Mouse (Mus musculus) layer of hippocampus, postnatal 10 days (tissue): ENCODE measurements around the gene Kcng4. TPM values are rescaled to one million over a fixed set of nuclear protein-coding genes. Genes with fewer than 3 reads are reported as not detected.

Source experiments
- DNase-seq, 2 experiments: peaks; one replicate each; pipeline ENCODE4 v3.0.0; 2021; ENCODE audit warnings: low spot score in 2 of 2
- total RNA-seq, 2 experiments: library from RNA; stranded (reverse); gene quantifications; 2 replicates each; pipeline ENCODE4 v1.2.3; 2021

Kcng4 gene
- total RNA-seq, 2 experiments from 2014 or later = 0.91 to 1.1 TPM

DNA sequence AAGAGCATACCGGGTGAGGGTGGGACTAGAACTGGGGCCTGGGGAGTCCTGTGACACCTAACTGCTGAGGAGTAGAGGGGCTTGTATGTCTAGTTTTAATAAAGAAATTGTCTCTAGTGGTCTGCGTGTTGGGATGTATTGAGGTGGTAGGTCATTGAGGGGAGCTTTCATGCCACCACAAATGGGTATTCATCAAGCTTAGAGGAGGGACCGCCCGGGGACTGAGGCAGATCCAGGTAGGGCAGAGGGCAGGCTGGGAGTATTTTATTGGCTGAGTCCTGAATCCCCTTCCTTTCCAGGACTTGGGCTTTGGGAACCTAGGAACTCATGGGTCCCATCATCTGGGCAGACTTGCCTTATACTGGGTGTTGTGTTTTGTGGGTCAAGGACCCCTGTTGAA, 18.7 kb downstream of the Kcng4 start:
- no peak for DNase-seq

DNA sequence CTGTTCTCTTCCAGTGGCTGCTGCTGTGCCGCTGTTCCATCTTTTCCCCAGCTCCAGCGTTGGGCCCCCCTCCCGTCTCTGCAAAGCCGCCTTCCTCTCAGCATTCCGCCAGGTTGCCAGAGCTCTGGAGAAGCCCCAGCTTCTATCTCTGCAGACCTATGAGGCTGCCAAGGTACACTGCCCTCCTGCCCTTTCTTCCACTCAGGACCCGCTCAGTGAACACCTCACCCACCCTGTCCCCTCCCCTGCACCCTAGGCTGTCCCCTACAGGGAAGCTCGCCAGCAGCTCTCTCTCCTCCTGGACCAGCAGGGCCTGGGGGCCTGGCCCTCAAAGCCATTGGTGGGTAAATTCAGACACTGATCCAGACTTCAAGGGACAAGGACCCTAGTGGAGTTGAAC, 19.1 kb downstream of the Kcng4 start:
- no peak for DNase-seq

DNA sequence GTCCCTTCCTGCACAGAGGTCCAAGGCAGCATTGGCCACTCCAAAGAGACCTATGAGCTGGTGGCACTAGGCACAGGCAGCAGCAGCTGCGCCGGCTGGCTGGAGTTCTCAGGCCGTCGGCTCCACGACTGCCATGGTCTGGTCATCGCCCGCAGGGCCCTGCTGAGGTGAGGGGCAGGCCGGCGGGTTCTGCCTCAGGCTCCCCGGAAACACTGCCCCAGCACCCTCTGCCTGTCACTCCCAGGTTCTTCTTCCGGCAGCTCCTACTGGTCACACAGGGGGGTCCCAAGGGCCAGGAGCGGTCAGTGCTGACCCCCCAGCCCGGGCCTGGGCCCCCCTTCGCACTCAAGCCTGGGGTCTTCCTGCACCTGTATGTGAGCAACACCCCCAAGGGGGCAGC, 20.4 kb downstream of the Kcng4 start:
- DNase-seq = no peak

DNA sequence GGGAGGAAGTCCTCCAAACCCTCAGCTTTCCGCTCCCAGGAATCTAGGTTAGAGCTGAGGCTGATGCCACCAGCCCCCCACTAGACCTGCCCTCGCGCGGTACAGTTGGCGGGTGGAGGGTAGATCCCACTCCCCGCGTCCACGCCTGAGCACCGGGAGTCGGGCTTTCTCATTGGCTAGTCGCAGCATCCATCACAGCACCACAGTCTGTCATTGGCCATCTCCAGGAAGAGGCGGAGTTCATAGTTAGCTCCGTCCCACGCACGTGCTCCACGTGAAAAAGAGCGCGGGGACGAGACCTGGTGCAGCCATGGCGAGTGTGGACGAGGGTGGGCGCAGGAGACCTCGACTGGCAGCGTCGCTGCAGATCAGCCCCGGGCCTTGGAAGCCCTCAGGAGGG, 23.0 kb downstream of the Kcng4 start, which contains the start of gene Adad2:
Adad2 (plus strand) TSS at position 277 of the 400 bp plus-strand sequence.
- no peak for DNase-seq

DNA sequence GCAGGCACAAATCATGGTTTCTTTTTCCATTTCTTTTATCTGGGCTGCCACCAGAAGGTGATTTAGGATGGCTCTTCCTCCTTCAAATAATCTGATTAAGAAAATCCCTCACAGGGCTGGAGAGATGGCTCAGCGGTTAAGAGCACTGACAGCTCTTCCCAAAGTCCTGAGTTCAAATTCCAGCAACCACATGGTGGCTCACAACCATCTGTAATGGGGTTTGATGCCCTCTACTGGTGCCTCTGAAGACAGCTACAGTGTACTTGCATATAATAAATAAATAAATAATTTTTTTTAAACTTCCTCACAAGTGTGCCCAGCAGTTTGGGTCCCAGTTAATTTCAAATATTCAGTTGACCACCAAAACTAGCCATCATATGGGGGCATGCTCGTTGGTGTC, 29.3 kb downstream of the Kcng4 start:
- DNase-seq = no peak

DNA sequence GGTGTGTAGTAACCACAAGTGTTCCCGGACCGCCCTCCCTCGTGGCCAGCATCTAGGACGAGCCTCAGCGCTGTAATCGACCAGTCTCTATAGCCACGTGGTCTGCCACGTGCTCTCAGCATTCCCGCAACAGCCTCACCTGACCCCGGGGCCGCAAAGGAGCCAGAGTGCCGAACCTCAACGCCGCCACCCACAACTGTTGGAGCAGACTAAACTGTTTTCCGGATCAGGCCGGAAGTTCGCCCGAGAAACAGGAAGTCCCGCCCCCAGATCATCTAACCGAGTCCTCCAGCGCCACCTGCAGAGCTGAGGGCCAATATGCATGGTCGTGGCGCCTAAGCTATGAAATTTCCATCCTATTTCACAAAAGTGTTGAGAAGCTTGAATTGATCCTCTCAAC, 30.5 kb downstream of the Kcng4 start, which contains the start of gene Taf1c:
Taf1c (minus strand) TSS at position 227 of the 400 bp plus-strand sequence.
- DNase-seq = peak; percentile 95

DNA sequence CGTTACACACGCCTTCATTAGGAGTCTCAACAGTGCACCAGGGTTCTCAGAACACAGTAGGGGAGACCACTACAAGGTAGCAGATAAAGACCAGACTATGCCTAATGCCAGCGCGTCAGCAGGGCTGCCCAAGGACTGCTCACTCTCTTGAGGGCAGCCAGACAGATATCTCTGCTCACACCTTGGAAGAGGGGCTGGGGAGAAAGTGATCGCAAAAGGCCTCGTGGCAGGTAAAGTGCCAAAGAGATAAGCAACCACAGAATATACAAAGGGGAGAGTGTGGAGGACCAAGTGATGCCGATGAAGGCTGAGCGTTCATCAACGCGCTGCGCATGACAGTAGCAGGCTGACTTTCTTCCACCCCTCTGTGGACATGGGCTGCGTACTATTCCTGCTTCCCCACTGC, 31.1 kb downstream of the Kcng4 start:
- no peak for DNase-seq

DNA sequence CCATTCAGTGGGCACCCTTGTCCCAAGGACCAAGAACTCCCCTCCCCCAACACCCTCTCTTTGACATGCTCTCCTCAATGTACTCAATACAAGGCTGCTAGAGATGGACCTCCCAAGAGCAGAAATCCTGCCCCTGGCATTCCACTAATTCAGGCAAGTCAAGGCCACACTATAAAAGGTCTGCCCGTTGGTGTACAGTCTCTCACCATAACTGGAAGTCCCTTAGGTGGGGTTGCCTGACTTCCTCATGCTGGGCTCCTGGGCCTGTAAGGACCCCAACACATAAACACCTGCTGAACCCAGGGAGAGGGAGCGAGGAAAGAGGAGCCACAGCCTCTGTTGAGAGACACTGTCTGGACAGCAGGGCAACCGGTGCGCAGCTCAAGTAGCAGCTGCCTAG, 31.7 kb downstream of the Kcng4 start:
- no peak for DNase-seq

DNA sequence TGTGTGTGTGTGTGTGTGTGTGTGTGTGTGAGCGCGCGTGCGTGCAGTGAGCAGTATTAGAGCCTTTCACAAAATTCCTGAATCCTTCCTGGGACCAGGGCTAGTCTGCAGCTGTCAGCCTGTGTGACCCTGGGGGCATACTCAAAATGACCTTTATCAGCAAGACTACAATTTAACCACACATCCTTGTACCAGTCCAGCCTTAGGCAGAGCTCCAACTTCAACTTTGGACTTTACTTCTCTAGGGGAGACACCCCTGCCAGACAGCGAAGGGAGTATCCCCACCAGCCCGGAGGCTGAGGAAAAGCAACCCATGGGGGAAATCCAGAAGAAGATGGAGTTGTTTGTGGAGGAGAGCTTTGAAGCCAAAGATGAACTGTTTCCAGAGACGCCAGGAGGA, 44.0 kb downstream of the Kcng4 start:
- no peak for DNase-seq

DNA sequence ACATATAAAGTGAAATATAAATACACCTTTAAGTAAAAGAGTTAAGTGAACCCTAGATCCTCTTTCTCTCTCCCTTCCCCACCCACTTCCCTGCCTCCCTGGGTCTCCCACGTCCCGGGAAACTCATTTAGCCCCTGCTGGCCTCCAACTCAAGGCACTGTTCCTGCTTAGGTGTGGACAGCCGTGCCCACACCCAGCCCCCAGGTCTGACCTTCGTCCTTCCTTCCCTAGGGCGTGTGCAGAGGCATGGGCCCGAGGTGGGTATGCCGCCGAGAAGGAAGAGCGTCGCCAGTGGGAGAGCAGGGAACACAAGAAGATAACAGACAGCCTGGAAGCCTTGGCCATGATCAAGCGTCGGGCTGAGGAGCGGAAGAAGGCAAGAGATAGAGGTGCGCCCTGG, 45.1 kb downstream of the Kcng4 start:
- no peak for DNase-seq

DNA sequence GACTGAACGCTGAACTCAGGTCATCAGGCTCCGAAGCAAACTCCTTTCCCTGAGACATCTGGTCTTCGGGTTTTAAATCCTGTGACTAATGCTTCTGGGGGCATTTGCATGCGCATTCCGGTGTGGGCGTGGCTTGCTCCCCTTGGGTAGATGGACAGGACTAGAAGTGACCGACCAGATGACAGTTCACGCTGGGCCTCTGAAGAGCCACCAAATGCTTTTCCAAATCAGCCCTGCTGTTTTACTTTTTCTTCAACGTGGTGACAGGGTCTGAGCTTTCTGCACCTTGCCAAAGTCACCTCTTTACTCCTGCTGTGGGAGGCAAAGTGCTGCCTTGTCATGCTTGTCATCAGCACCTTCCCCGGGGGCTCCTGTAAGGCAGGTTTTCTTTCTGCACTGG, 46.6 kb downstream of the Kcng4 start:
- DNase-seq = no peak

DNA sequence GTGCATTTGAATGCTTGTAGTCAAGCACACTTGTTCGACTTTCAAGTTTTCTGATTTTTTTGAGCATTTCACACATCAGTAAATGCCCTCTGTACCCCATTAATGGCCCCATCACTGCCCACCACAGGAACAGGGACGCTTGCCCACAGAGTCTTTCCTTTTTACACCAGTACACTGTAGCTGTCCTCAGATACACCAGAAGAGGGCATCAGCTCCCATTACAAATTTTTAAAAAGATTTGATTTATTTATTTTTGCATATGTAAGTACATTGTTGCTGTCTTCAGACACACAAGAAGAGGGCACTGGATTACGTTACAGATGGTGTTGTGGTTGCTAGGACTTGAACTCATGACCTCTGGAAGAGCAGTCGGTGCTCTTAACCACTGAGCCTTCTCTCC, 47.2 kb downstream of the Kcng4 start:
- no peak for DNase-seq

DNA sequence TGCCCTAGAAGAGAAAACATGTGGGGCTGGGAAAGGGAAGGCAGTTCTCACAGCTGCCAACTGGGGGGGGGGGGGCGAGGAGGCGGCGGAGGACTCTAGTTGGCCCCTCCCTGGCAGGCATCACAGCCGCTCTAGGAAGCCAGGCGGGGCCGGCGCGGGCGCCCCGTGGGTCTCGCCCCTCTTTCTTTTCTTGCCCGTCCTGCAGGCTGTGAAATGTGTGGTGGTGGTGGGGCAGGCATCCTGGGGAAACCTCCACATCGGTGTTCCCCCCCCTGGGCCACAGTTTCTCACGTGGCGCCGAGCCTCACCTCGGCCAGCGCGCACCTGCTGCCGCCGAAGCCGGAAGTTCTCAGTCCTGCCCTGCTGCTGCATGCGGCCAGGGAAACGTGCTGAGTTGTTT, 49.6 kb downstream of the Kcng4 start:
- no peak for DNase-seq

DNA sequence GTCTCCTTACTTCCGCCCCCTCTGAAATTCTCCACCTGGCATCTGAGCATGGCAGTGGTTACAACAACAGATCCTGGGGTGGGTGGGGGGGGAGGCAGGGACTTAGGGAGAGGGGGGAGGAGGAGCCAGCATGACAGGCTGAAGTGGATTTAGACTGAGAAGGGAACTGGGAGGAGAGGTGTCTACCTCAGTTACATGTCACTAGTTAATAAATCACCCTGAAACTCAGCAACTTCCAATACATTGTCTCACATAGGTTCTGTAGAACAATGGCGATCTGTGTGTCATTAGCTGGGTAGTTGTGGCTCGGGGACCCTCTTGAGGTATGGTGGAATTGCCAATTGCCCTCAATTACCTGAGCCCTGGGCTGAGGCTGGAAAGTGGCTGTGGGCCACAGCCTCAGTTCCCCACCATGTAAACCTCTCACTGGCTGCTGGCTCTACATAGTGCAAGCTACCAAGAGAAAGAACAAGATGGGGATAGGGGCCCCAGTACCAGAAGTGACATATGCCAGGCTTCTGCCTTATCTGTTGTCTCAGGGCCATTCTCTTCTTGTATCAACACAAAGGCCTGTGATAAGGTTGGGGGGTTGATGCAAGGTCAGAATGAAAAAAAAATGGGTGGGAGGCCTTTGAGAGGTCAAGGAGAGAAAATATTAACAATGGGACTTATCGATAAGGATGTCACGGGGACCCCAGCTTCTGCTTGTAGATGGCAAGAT, 54.9 kb downstream of the Kcng4 start:
- no peak for DNase-seq

DNA sequence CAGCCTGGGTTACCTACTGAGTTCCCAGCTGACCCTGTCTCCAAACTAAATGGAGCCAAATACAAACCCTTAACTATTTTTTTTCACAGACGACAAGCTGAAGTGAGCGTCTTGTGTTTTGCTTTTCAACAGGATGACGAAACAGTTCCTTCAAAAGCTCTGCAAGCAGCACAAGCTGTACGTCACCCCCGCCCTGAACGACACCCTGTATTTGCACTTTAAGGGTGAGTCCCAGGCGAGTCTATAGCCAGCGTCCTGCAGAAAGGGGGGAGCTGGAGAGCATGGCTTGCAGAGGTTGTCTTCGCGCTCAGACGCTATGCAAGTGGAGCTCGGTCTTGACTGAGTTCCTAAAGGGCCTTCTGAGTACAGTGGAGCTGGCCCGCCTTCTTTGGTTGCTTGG, 56.4 kb downstream of the Kcng4 start:
- no peak for DNase-seq

DNA sequence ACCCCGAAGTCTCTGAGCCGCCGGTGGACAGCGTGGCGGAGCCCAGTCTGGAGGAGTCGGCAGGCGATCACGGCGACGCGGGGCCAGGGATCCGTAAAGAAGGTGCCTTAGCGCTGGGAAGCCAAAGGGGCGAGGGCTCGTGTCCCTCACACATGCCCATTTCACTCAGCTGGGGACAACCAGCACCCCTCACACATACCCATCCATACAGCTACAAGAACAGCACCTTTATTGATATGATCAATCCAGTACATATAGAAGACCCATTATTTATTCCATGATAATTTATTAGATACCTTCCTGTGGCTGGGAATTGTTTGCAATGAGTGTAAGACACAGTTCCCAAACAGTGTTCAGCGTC, 60.1 kb downstream of the Kcng4 start:
- no peak for DNase-seq

DNA sequence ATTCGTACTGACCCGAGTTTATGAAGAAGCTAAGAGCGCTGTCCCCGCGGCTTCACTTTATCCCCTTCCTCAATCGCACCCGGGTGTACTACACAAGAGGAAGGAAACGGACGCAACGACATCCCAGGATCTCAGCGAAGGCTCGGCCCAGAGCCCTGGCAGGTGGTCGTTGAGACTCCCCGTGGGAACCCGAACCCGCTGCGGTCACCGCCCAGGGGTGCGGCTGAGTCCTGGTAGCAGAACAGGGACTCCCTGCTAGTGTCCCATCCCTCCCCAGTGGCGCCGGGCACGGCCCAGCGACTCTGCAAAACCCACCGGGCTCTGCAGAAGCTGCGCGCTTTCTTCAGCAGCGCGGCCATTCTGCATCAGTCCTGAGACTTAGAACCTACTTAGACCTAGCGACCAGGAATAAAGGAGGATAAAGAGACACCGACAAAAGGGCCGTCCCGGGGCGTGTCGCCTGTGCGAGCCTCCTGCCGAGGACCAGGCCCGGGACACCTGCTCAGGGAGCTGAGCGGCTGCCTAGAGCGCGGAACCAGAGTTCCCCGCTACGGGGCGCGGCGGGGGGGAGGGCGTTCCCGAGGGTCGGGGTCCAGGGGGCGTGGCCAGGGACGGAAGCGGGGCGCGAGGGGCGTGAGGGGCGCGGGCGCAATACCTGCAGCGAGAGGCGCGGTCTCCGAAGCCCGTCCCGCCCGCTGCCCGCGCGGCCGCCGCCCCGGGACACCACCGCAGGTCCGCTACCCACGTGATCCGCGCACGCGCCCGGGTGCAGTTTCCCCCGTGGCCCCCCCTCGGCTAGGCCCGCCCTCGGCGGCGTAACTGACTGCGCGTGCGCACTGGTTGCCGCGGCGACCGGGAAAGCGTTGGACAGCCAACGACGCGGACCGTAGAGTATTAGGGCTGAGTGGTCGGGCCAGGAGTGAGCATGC, 60.8 kb downstream of the Kcng4 start, which contains the start of the genes Hsdl1 and Dnaaf1:
Hsdl1 (minus strand) TSS at position 747 of the 929 bp plus-strand sequence.
Dnaaf1 (plus strand) TSS at position 799 of the 929 bp plus-strand sequence.
- peak; percentile 96 to 98 for DNase-seq

Other genes with a start within 250 kb of the Kcng4 start
- 10 to 100 TPM; 20.3 to 22.3 TPM for gene Mlycd, start 240.8 kb downstream of the Kcng4 start, total RNA-seq
- gene Osgin1, start 201.6 kb downstream of the Kcng4 start, total RNA-seq = under 1 TPM; 0.25 to 0.33 TPM
- gene Necab2, start 189.0 kb downstream of the Kcng4 start, total RNA-seq = 100 to 1,000 TPM; 112 to 114 TPM
- under 1 TPM; 0.21 to 0.22 TPM for gene Slc38a8, start 134.0 kb downstream of the Kcng4 start, total RNA-seq
- 10 to 100 TPM; 62.7 to 67.9 TPM for gene Mbtps1, start 76.9 kb downstream of the Kcng4 start, total RNA-seq
- gene Hsdl1, start 60.5 kb downstream of the Kcng4 start, total RNA-seq = 10 to 100 TPM; 52.3 to 53.2 TPM
- under 1 TPM; 0.45 to 0.57 TPM for gene Dnaaf1, start 60.4 kb downstream of the Kcng4 start, total RNA-seq
- 10 to 100 TPM; 12.5 to 13.0 TPM for gene Taf1c, start 30.5 kb downstream of the Kcng4 start, total RNA-seq
- under 1 TPM in 1 of 2 experiments, not detected in 1; 0.25 TPM for gene Adad2, start 22.9 kb downstream of the Kcng4 start, total RNA-seq
- 1 to 10 TPM; 5.1 to 5.2 TPM for gene Wfdc1, start 30.7 kb upstream of the Kcng4 start, total RNA-seq
- gene Atp2c2, start 64.3 kb upstream of the Kcng4 start, total RNA-seq = 1 to 10 TPM; 1.8 to 2.0 TPM
- 10 to 100 TPM; 16.3 to 18.3 TPM for gene Tldc1, start 142.7 kb upstream of the Kcng4 start, total RNA-seq
- 100 to 1,000 TPM; 129 to 134 TPM for gene Cotl1, start 204.9 kb upstream of the Kcng4 start, total RNA-seq
- gene Klhl36, start 226.6 kb upstream of the Kcng4 start, total RNA-seq = 1 to 10 TPM; 7.4 to 9.3 TPM